Mouse (Mus musculus) neutrophil, adult 5-6 weeks (primary cell): ENCODE measurements around the gene Oxa1l. TPM values are rescaled to one million over a fixed set of nuclear protein-coding genes. Genes with fewer than 3 reads are reported as not detected.

Experiments used
- ATAC-seq: fragments of 151-379, 151-347 bp; 2 replicates; pipeline ENCODE4 v1.8.0; 2017; ENCODE audit warnings: mild to moderate bottlenecking, moderate TSS enrichment; ENCODE audit not compliant: insufficient number of reproducible peaks, poor library complexity, low FRiP score, severe bottlenecking; ENCODE audit errors: extremely low read depth
- total RNA-seq: library from RNA; stranded (forward); fragments of 200-1000 nt; gene quantifications from 2 replicates; pipeline ENCODE4 v1.2.3, GENCODE M21; 2017

Oxa1l gene
- total RNA-seq, 1 experiment from 2014 or later = 58.7 TPM

GRCm38 (mm10) chr14:54398528-54398916, 37.9 kb downstream of the Oxa1l start:
- ATAC-seq = no peak

DNA sequence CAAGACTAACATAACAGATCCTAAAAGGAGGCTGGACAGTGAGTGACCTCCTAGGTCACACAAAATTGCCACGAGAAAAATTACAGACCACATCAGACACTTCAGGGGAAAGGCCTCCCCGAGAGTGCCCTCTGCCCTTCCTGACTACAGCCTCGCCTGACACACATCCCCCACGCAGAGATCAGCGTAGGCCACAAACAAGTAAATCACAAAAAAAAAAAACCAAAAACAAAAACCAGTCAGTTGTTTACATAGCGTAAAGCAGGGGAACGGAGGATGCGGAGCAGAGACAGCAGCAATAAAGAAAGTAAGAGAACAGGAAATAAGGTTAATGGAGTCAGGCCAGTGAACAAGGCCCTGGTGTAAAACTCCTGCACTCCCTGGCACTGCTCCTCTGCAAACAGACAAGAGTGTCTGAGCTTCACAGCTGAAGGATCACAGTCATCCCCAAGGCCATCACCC, 38.3 kb downstream of the Oxa1l start:
- no peak for ATAC-seq

GRCm38 (mm10) chr14:54401723-54402122, 41.1 kb downstream of the Oxa1l start:
- ATAC-seq = no peak

- no peak for ATAC-seq
These were observed 47.9 kb downstream of the Oxa1l start for GRCm38 (mm10) chr14:54408336-54409056.

GRCm38 (mm10) chr14:54409057-54409645, 48.5 kb downstream of the Oxa1l start:
- peak; percentile 62; the same call in 1 of the 2 replicates for ATAC-seq

- no peak for ATAC-seq
These were observed 49.6 kb downstream of the Oxa1l start for GRCm38 (mm10) chr14:54409980-54410810.

DNA sequence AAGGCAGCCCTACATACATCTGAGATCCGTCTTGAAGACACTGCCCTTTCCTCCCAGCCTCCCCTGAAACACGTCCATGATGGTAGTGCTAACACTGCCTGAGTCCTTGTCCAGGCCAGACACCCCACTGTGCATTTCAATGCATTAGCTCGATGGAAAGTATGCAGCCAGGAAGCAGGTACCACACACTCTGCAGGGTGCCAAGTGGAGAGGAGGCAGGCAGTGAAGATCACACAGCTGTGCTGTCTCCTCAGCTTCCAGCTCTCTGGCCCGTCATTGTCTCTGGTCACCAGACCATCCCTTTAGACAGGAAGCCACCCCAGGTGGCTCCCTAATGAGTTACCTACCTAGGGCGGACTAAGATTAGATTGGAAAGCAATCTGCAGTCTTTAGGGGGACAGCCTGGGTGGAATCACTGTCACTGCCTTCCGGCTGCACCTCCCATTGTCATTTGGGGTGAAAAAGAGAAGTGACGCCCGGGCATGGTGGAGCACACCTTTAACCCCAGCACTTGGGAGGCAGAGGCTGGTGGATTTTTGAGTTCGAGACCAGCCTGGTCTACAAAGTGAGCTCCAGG, 51.5 kb downstream of the Oxa1l start:
- ATAC-seq = no peak

DNA sequence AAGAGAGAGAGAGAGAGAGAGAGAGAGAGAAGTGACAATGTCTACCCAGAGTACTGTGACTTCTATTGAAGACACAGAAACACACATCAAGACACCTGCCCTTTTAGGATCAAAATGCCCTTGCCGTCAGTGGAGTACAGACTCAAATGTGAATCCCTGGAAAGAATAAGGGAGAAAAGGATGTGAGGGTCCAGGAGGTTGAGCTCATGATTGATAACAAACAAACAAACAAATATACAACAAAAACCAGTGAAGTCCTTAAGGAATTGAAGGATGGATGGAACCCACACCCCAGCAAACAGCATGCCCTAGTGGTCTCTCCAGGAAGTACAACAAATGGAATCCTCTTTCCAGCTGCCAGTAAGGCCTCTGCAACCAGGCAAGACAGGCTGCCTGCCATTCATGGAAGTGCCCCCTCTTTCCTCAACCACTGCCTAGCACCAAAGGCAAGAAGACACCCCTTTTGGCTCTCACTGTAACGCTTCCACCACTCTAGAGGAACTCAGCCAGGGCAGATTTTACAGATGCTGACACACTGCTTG, 52.1 kb downstream of the Oxa1l start:
- no peak for ATAC-seq

DNA sequence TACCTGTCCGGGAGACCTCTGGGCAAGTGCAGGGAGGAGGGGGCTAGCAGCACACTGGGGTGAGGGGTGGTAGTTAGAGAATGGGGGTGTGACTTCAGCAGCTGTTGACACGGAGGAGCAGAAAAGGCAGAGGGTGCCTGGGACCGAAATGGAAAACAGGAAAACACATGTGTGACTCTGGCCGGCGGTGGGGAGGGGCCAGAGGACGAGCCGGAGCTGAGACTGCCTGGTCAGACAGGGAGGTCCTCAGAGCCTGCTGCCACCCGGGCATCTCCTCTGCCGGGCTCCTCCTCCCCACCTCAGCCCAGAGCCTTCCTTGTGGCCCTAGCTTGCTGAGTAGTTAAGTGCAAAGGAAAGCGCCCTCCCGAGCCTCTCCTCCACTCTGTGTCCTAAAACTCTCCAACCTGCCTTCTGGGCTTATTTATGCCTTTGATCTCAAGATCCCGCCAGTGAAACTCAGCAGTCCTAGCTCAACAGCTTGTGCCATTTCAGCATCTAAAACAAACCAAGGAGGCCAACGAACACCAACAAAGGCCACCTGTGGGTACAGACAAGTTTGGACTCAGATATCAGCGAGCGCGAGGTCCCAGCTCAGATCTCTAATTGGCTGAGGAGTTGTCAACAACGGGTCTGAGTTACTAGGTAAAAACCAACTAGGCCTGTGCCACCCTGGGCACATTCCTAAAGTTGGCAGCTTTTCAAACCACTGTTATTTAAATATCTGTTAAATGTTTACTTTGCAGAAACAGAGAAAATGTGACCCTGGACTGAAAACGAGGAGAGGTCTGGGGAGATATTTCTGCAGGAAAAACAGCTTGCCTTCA, 53.5 kb downstream of the Oxa1l start:
- no peak for ATAC-seq

DNA sequence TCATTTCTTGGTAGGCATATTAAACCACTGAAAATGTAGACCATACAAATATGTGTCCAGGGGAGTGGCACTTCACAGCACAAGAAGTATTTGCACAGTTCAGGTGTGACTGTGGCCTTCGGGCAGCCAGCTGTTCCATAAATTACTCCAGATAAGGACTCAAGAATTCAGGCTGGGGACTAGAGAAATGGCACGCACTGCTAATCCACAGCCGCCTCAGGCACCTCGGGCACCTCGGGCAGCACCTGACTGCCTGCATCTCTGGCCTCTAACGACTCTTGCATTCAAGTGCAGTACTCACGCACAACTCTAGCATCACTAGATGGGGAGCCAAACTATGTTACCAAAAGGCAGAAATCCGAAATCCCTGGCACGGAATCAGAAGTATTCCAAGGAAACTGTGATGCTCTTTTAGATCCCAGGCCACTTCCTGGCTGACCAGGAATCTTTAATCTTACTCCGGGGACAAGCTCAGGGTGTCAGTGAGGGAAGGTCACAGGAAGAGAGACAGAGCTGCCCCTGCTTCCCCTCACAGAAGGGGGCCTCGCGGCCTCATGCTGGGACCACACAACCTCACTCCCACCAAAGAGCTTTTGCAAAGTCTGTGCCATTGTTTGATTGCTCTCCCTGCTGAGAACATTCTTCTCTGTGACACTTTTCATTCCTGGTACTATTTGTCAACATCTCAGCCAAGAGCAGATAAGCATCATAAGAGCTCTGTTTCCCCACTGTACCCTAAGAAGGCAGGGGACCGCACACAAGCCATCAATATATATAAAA, 54.8 kb downstream of the Oxa1l start:
- no peak for ATAC-seq

GRCm38 (mm10) chr14:54416229-54416775, 55.7 kb downstream of the Oxa1l start:
- ATAC-seq = no peak

DNA sequence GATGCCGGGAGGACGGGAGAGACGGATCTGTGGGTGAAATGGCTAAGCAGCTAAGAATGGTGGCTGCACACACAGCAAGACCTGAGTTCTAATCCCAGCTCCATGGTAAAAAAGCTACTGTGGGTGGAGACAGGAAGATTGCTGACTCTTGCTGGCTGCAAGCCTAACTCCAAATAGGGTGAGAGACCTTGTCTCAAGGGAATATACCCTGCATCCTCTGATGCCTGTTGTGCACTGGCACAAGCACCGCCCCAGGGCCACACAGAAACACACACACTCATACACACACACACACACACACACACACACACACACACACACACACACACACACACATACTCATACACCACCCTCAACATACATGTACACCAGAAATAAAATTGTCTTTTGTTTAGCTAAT, 56.2 kb downstream of the Oxa1l start:
- ATAC-seq = no peak

GRCm38 (mm10) chr14:54417623-54418081, 57.0 kb downstream of the Oxa1l start, which contains the start of gene Slc7a7:
Gene Slc7a7 (minus strand): TSS chr14:54417780.
- ATAC-seq = no peak

Other genes with a start within 250 kb of the Oxa1l start
- 50.7 and 51.7 TPM in 2 replicates for gene Dad1, start 106.7 kb upstream of the Oxa1l start, total RNA-seq
- 16.1 and 16.6 TPM in 2 replicates for gene Abhd4, start 106.6 kb upstream of the Oxa1l start, total RNA-seq
- gene Olfr49, start 75.9 kb upstream of the Oxa1l start, total RNA-seq = 0.12 TPM in 1 of 2 replicates, not detected in the other
- gene Slc7a7, start 56.9 kb downstream of the Oxa1l start, total RNA-seq = 2.8 and 7.4 TPM in 2 replicates
- gene Mrpl52, start 66.1 kb downstream of the Oxa1l start, total RNA-seq = 31.8 and 33.4 TPM in 2 replicates
- gene Mmp14, start 70.8 kb downstream of the Oxa1l start, total RNA-seq = 0.58 and 2.6 TPM in 2 replicates
- gene Lrp10, start 103.3 kb downstream of the Oxa1l start, total RNA-seq = 69.1 and 100 TPM in 2 replicates
- 0.61 and 0.93 TPM in 2 replicates for gene Rem2, start 115.3 kb downstream of the Oxa1l start, total RNA-seq
- gene Prmt5, start 156.7 kb downstream of the Oxa1l start, total RNA-seq = 13.3 and 18.4 TPM in 2 replicates
- gene Haus4, start 193.8 kb downstream of the Oxa1l start, total RNA-seq = 20.0 and 20.7 TPM in 2 replicates
- gene Ajuba, start 216.7 kb downstream of the Oxa1l start, total RNA-seq = 0.12 and 0.25 TPM in 2 replicates
- gene 4931414P19Rik, start 245.2 kb downstream of the Oxa1l start, total RNA-seq = 2.1 and 4.5 TPM in 2 replicates